Mouse (Mus musculus): ENCODE measurements at regions not wholly inside any gene's neighbourhood (a gene's known extent, or its start where the extent isn't known, plus 50 kb on each side); places are given as distances from the start of the nearest gene placed in this dataset.

- no peak for DNase-seq (ENCODE audit: low spot score)
These were observed 835.8 kb upstream of the Klhl29 start for GRCm38 (mm10) chr12:6211266-6211665.

DNA sequence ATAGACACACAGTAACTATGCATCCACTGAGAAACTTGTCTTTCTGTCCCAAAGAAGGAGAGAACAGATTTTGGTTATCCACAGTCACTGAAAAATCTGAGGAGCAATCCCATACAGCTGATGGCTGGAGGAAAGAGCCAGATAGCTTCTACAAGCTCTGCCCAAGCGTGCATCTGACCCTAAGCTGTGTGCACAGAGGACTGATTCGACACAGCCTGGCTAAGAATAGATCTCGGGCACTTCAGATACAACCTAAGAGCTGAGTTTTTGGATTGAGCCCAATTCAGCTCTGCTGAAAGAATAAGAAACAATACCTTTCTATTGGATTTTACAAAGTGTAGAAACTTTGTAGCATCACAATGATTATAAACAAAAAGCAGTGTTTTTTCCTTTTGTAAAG, 813.8 kb upstream of the Klhl29 start:
- DNase-seq (ENCODE audit: low spot score), result no peak

DNA sequence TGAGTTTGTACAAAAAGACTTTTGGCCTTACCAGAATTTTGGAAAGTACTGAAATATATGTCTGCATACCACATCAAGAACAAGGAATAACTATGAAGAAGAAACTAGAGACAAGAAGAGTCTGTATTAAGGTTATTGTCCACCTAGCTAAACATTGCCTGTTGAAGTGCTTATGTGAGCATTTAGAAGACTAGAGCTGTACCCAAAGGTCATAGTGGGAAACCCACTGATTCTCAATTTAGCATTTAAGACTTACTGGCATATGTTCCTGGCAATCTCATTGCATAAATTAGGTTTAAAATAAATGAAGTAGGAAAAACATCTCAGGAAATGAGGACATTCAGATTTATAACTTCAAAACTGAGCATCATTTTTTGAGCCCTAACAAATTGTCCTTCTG, 793.3 kb upstream of the Klhl29 start:
- DNase-seq (ENCODE audit: low spot score), result no peak

DNA sequence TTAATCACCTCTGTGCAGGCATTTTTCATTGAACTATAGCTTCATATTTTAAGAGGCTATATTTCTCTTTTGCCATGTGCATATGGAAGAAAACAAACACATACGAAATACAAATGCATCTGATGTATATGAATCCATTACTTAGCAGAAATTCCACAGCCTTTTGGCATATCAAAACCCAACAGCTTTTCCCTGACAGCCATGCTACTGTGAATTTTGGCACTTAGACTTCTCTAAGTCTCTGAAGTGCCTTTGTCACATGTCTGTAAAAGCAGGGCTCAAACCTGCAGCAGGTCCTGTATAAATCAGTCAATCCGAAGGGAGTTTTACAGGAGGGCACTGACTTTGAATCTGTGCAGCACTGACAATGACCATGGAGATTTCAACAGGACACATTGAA, 778.8 kb upstream of the Klhl29 start:
- no peak for DNase-seq (ENCODE audit: low spot score)

DNA sequence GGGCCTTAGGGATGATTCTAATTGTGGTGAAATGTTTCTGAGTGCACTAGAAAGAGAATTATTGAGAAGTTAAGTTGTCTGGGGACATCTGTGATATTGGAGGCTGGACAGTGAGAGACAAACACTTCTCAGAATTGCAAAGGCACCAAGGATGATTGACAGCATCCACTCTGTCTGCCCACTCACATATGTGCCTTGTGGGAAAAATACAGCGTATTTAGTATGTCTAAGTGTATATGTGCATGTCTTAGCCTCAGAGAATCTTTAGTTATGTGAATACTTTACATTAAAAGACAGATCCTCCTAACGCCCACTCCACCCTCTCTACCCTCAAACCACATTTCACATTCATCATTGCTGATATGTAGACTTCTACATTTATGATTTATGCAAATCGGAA, 776.0 kb upstream of the Klhl29 start:
- no peak for DNase-seq (ENCODE audit: low spot score)

DNA sequence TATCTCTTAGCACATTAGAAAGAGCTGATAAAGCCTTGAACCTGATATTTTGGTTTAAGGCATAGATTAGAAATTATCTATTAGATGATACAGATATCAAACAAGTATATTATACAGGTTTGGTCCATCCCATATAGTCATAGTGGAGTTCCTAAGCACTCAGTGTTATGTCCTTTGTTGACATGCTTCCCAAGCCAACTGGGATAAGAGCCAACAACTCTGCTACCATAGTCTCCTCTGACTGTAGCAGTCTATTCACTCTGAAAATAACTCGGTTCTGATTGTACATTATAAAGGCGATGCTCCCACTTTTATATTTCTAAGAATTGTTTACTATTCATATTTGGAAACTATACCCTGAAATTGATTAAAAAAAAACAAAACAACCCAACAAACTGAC, 757.0 kb upstream of the Klhl29 start:
- DNase-seq (ENCODE audit: low spot score), result no peak

GRCm38 (mm10) chr12:6119557-6119956, 744.1 kb upstream of the Klhl29 start:
- no peak for DNase-seq (ENCODE audit: low spot score)

- DNase-seq (ENCODE audit: low spot score), result no peak
These were observed 739.8 kb upstream of the Klhl29 start for GRCm38 (mm10) chr12:6115254-6115653.

DNA sequence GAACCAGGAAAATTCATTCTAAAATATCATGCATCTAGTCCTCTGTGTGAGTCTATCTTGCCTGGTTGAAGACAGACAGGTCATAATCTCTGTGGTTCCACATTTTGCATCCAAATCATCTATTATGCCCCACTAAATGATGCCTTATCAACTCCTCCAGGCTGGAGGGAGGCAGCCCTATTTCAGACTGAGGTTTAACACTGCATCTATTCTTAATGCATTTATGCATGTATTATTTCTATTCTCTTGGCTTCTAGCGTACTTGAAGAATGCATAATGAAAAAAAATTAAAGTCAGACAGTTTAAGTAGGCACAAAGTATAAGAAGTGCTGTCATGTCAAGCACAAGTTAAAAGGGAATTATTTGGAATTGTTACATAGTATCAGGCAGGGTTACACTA, 721.8 kb upstream of the Klhl29 start:
- DNase-seq (ENCODE audit: low spot score), result no peak

- no peak for DNase-seq (ENCODE audit: low spot score)
These were observed 712.3 kb upstream of the Klhl29 start for GRCm38 (mm10) chr12:6087627-6088350.

GRCm38 (mm10) chr12:6087071-6087470, 711.6 kb upstream of the Klhl29 start:
- no peak for DNase-seq (ENCODE audit: low spot score)

GRCm38 (mm10) chr12:6046866-6047689, 671.6 kb upstream of the Klhl29 start:
- DNase-seq (ENCODE audit: low spot score), result no peak

DNA sequence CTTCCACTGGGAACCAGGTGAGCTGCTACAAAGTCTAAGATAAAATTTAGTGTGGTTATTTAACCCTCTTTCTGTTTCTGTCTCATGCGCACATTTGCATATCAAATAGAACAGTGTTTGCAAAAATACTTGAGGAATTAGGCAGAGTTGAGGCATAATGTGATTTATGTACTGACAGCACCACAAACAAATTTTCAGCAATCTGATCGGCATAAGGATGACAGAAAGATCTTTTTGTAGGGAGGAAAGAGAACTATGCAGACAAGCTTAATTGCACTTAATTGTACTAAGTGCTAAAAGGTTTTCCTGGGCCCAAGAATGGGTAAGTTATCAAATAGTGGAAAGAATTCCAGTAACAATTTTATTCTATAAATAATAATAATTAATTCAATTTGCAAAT, 670.6 kb upstream of the Klhl29 start:
- no peak for DNase-seq (ENCODE audit: low spot score)

- DNase-seq (ENCODE audit: low spot score), result no peak
These were observed 666.8 kb upstream of the Klhl29 start for GRCm38 (mm10) chr12:6042326-6042725.

GRCm38 (mm10) chr12:6024111-6024510, 648.6 kb upstream of the Klhl29 start:
- no peak for DNase-seq (ENCODE audit: low spot score)

GRCm38 (mm10) chr12:6022490-6022889, 647.0 kb upstream of the Klhl29 start:
- DNase-seq (ENCODE audit: low spot score), result no peak

GRCm38 (mm10) chr12:6000961-6001360, 625.5 kb upstream of the Klhl29 start:
- no peak for DNase-seq (ENCODE audit: low spot score)

DNA sequence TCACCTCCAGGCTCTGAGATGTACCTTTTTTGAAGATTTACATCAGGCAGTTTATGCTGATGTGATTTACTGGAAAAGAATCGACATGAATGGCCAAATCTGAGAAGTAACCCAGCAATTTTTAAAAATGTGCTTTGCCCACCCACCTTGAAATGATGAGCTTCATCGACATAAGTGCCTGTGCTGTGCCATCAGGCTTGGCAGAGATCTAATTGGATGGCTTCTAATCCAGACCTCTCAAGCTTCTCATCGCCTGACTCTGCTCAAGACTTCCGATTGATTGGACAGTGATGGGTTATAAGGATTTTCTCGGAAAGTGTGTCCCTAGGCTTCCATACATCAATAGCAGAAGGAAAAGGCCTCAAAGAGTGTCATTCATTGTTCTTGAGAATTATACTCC, 621.9 kb upstream of the Klhl29 start:
- DNase-seq (ENCODE audit: low spot score), result no peak

DNA sequence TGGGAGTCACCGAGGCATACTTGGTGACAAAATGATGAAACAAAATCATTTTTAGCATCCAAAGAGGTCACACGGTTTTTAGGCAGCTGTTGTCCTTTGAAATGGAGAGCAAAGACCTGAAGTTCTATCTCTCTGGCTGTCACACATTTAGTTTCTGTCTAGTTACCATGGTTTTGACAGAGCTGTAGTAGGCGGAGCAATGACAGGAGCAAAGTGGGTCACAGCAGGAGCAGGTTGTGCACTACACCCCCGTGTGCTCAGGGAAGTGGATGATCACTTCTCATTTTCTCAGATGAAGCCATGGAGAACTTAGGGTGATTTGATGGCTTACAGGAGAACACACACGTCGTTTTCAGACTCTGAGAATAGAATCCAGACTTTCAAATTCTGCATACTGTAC, 621.2 kb upstream of the Klhl29 start:
- DNase-seq (ENCODE audit: low spot score), result no peak

DNA sequence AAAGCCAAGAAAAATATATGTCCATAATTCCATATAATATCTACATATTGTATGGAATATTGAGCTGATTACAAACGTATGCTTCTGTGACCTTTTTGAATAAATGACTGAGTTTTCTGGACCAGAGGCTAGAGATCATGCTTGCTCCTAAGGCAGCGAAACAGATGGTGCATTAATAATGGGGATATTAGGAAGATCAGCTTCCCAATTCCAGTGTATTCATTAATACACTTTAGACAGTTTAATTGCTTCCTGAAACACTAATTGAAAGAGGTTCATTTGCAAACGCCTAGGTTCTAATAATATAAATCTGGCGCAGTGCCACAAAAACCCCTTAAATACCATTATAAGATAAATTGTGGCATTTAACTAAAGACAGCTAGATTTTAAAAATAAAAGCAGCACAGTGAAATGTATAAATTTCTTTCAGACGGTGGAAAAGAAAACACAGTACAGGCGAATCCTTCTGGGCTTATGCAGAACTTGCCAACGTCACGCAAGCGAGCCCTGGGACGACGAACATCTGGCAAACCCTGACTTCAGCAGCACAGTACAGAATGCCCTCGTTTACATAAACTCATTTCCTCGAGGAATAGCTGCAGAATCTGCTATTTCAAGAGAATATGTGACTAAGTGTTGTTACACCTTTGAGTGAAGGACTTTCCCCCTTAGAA, 608.6 kb upstream of the Klhl29 start:
- DNase-seq (ENCODE audit: low spot score), result no peak

- no peak for DNase-seq (ENCODE audit: low spot score)
These were observed 606.6 kb upstream of the Klhl29 start for GRCm38 (mm10) chr12:5982096-5982495.

DNA sequence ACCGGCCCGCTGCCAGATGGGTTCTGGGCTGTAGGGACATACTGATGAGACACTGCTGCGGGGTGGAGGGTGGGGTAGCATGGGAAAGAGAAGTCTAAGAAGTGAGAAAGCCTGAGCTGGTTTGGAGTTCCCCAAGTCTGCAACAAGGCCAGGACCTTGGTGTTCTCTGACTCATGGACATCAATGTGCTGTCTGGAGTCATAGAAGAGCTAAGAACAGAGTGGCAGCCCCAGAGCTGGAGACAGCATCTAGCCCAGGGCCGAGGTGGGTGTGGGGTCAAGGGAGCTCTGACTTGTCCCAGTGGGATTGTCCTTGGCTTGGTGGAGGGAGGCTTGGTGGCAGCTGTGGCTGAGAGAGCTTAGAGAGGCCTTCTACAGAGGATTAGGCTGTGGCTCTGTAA, 600.4 kb upstream of the Klhl29 start:
- no peak for DNase-seq (ENCODE audit: low spot score)

- DNase-seq (ENCODE audit: low spot score), result no peak
These were observed 594.1 kb upstream of the Klhl29 start for GRCm38 (mm10) chr12:5969556-5969955.
